Mouse (Mus musculus) erythroblast, embryonic 14.5 days (primary cell): ENCODE results near the gene Zdhhc20.

Source experiments
- GATA1 ChIP-seq: IDR thresholded peaks from 2 replicates; pipeline ENCODE4 v1.6.1; 2012; ENCODE audit warnings: low read length, inconsistent platforms, mixed read lengths
- TAL1 ChIP-seq: IDR thresholded peaks from 3 replicates; pipeline ENCODE4 v1.6.1; 2012; ENCODE audit warnings: low read length, inconsistent platforms, mixed read lengths

GRCm38 (mm10) chr14:57932881-57933443, 42.9 kb upstream of the Zdhhc20 start:
- TF ChIP-seq GATA1 (no peak), TAL1 (no peak)
